Mouse (Mus musculus) spleen, adult 2 months (tissue): ENCODE data around the gene Prkar1a. TPM values are rescaled to one million over a fixed set of nuclear protein-coding genes. Genes with fewer than 3 reads are reported as not detected.
"Not testable (repeated sequence)": the region's sequence is repeated elsewhere in the genome, so short reads cannot be mapped to it uniquely, and the experiment has no call there.

Experiments
- DNase-seq, 2 experiments: peaks; one replicate each; pipeline versions ENCODE4 v3.0.0 to v3.0.0-alpha.2; 2012 to 2021; ENCODE audit warnings: low spot score in 2 of 2, low read depth in 1 of 2
- H3K27ac ChIP-seq: fragments of 200-500 bp; 2 replicates; pipeline ENCODE4 v1.5.1; 2012; ENCODE audit warnings: low read length, inconsistent platforms; ENCODE audit not compliant: insufficient read depth
- H3K27me3 ChIP-seq: fragments of 200-500 bp; 2 replicates; pipeline ENCODE4 v1.6.1; 2012; ENCODE audit warnings: mild to moderate bottlenecking, moderate library complexity, low read length, inconsistent platforms; ENCODE audit not compliant: control insufficient read depth, insufficient read depth
- H3K36me3 ChIP-seq: fragments of 200-500 bp; 2 replicates; pipeline ENCODE4 v1.6.1; 2012; ENCODE audit warnings: mild to moderate bottlenecking, low read length, inconsistent platforms; ENCODE audit not compliant: control insufficient read depth, insufficient read depth
- H3K4me1 ChIP-seq: fragments of 200-500 bp; 2 replicates; pipeline ENCODE4 v1.6.1; 2011; ENCODE audit warnings: inconsistent platforms; ENCODE audit not compliant: control insufficient read depth, insufficient read depth, insufficient read length
- H3K4me3 ChIP-seq: fragments of 200-500 bp; 2 replicates; pipeline ENCODE4 v1.5.1; 2011; ENCODE audit warnings: mild to moderate bottlenecking, inconsistent platforms; ENCODE audit not compliant: insufficient read depth, insufficient read length; ENCODE audit errors: extremely low read depth
- CTCF ChIP-seq: fragments of 200-500 bp; IDR thresholded peaks from 2 replicates; pipeline ENCODE4 v1.5.1; 2011; ENCODE audit warnings: mild to moderate bottlenecking, inconsistent platforms; ENCODE audit not compliant: insufficient read depth, insufficient read length, insufficient replicate concordance; ENCODE audit errors: extremely low read depth
- POLR2A ChIP-seq: fragments of 200-500 bp; IDR thresholded peaks from 2 replicates; pipeline ENCODE4 v1.6.1; 2011; ENCODE audit warnings: low read depth, low read length, inconsistent platforms
- WGBS: fragments of 180-500 bp; shearing (Covaris S2); methylation state at CpG from one replicate; pipeline ENCODE4 v1.1.7; 2018; 5-methylcytosine and 5-hydroxymethylcytosine counted together
- polyA plus RNA-seq: library from polyadenylated mRNA; depleted of rRNA; stranded (reverse); fragments of >200 nt; gene quantifications from 2 replicates; pipeline ENCODE4 v1.2.3, GENCODE M21; 2012

Prkar1a gene
- polyA plus RNA-seq, 1 experiment = 60.3 TPM

- no peak for DNase-seq
- peaks cover 13% of the 10 kb centered on the region for H3K36me3 ChIP-seq
- H3K27ac ChIP-seq = no peak overlapping the region
- TF ChIP-seq POLR2A (no peak), CTCF (no peak)
- 63% methylated on average over 8 of the region's 8 CpGs for WGBS
- H3K27me3 ChIP-seq = no peaks in the 10 kb centered on the region
- H3K4me3 ChIP-seq = no peak overlapping the region
- H3K4me1 ChIP-seq = peaks cover 10% of the 10 kb centered on the region
Measured at GRCm38 (mm10) chr11:109653201-109653600, 4.0 kb downstream of the Prkar1a start.

GRCm38 (mm10) chr11:109654581-109654980, 5.4 kb downstream of the Prkar1a start:
- TF ChIP-seq POLR2A = no peak
- no peak for TF ChIP-seq CTCF
- 85% methylated on average over 6 of the region's 6 CpGs for whole genome bisulfite sequencing
- H3K4me3 ChIP-seq = no peak overlapping the region
- H3K4me1 ChIP-seq = peaks cover 4% of the 10 kb centered on the region
- peaks cover 17% of the 10 kb centered on the region for H3K36me3 ChIP-seq
- H3K27me3 ChIP-seq = no peaks in the 10 kb centered on the region
- no peak overlapping the region for H3K27ac ChIP-seq
- DNase-seq = no peak

GRCm38 (mm10) chr11:109656232-109656631, 7.0 kb downstream of the Prkar1a start:
- no peak for TF ChIP-seq POLR2A
- TF ChIP-seq CTCF = no peak
- H3K4me1 ChIP-seq = peaks cover 2% of the 10 kb centered on the region
- H3K36me3 ChIP-seq = peaks cover 28% of the 10 kb centered on the region
- H3K4me3 ChIP-seq = no peak overlapping the region
- H3K27me3 ChIP-seq = no peaks in the 10 kb centered on the region
- no peak overlapping the region for H3K27ac ChIP-seq
- no peak for DNase-seq
- 81% methylated on average over 7 of the region's 7 CpGs for WGBS

- peaks cover 46% of the 10 kb centered on the region for H3K36me3 ChIP-seq
- H3K27ac ChIP-seq, H3K27me3 ChIP-seq, DNase-seq, H3K4me1 ChIP-seq, H3K4me3 ChIP-seq: not testable (repeated sequence)
- 94% methylated on average over 8 of the region's 8 CpGs for WGBS
Measured at GRCm38 (mm10) chr11:109660526-109660925, 11.3 kb downstream of the Prkar1a start.

- H3K4me1 ChIP-seq = no peaks in the 10 kb centered on the region
- H3K4me3 ChIP-seq = no peak overlapping the region
- no peak for DNase-seq
- H3K27me3 ChIP-seq = no peaks in the 10 kb centered on the region
- peaks cover 67% of the 10 kb centered on the region for H3K36me3 ChIP-seq
- 94% methylated on average over 13 of the region's 13 CpGs for WGBS
- TF ChIP-seq CTCF (no peak), POLR2A (no peak)
- H3K27ac ChIP-seq = no peak overlapping the region
Measured at GRCm38 (mm10) chr11:109664293-109664692, 15.1 kb downstream of the Prkar1a start.

GRCm38 (mm10) chr11:109665424-109665823, 16.2 kb downstream of the Prkar1a start:
- no peak for TF ChIP-seq POLR2A
- no peak for TF ChIP-seq CTCF
- Histone ChIP-seq H3K27me3 (no peaks in the 10 kb centered on the region), H3K4me1 (no peaks in the 10 kb centered on the region), H3K27ac (no peak overlapping the region), H3K36me3 (peaks cover 63% of the 10 kb centered on the region), H3K4me3 (no peak overlapping the region)
- DNase-seq = no peak
- 89% methylated on average over 6 of the region's 6 CpGs for WGBS

- TF ChIP-seq POLR2A (no peak), CTCF (no peak)
- Histone ChIP-seq H3K27ac (no peak overlapping the region), H3K4me1 (no peaks in the 10 kb centered on the region; the same call in 1 of the 2 replicates), H3K4me3 (no peak overlapping the region), H3K27me3 (no peaks in the 10 kb centered on the region), H3K36me3 (peaks cover 58% of the 10 kb centered on the region)
- no peak for DNase-seq
- 93% methylated on average over 13 of the region's 13 CpGs for WGBS
Measured at GRCm38 (mm10) chr11:109666411-109666810, 17.2 kb downstream of the Prkar1a start.
